In the genomic region with DNA sequence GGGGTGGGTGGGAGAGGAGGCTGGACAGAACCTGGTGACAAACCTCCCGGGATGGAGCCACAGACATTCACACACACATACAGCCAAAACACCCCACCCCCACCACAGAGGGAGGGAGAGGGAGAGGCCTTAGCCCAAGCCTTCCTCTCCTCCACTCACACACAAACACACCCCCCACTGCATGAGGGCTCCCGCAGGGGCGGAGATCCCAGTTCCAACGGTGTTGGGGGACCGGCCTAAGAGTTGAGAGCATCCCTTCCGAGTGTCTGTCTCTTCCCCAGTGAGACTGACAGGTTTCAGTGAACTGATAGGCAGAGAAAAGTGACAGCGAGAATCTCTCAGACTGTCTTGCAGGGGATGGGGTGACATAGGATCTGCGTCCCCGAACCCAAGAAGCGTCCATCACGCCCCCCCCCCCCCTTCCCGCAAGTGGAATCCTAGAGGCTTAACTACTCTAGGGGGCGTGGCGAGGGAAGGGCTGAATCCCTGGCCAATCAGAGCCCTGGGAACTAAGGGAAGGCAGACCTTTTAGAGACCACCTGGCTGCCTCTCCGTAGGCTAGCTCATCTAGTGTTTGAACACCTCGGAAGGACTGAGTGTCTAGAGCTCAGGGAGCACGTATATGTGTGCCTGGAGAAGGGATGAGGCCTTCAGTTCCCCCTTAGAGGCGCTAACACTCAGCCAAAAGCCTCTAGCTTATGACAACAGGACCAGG, we compare ENCODE assay signal across 8 mouse cellular contexts. TPM values are rescaled to one million over a fixed set of nuclear protein-coding genes. Genes with fewer than 3 reads are reported as not detected.
A peak's percentile ranks its signal among the peaks of the same experiment; 100 is the strongest.
DNase-seq lines count a peak whose midpoint lies in the region; ATAC-seq and TF ChIP-seq lines count a peak whose summit lies in the region.

No protein-coding gene starts in this region.

- intact Hi-C loops in gastrocnemius, postnatal 14 days (cut with DNase I; ENCODE audit: low total_unique reads): no loop called here
- intact Hi-C loops in left cerebral cortex, postnatal 25 days (cut with DNase I): no loop called here

- H3K36me3 ChIP-seq in intestine, embryonic 15.5 days: no peaks in the 10 kb centered on the region
- H3K36me3 ChIP-seq in megakaryocyte, embryonic 14.5 days (replicated peaks; ENCODE audit: low read length): no peaks in the 10 kb centered on the region
- H3K36me3 ChIP-seq in small intestine, adult 2 months (ENCODE audit: control insufficient read depth, insufficient read depth, low read length): no peaks in the 10 kb centered on the region

- H3K27ac ChIP-seq in intestine, embryonic 15.5 days: peak overlapping the region; percentile 71
- H3K27ac ChIP-seq in small intestine, adult 2 months (ENCODE audit: insufficient read depth, low read depth, low read length): peak overlapping the region; percentile 51

- H3K9me3 ChIP-seq in intestine, embryonic 15.5 days: no peaks in the 10 kb centered on the region
- H3K9me3 ChIP-seq in megakaryocyte, embryonic 14.5 days: peaks cover 6% of the 10 kb centered on the region

- 2% methylated on average over 18 of the region's 18 CpGs for WGBS in intestine, embryonic 15.5 days
- 1% methylated on average over 18 of the region's 18 CpGs for WGBS in small intestine, adult 2 months

- H3K27me3 ChIP-seq in intestine, embryonic 15.5 days (replicated peaks): peaks cover 44% of the 10 kb centered on the region
- H3K27me3 ChIP-seq in megakaryocyte, embryonic 14.5 days (replicated peaks): peaks cover 44% of the 10 kb centered on the region
- H3K27me3 ChIP-seq in small intestine, adult 2 months (ENCODE audit: control insufficient read depth, insufficient read depth, low read length): peaks cover 8% of the 10 kb centered on the region

- ATAC-seq in common myeloid progenitor, adult 5-6 weeks (replicated peaks; ENCODE audit: low read depth, poor library complexity, severe bottlenecking): peak; percentile 16
- ATAC-seq in intestine, embryonic 15.5 days: peak; percentile 66

- TF ChIP-seq POLR2A in small intestine, adult 2 months (IDR thresholded peaks at IDR 0.05; ENCODE audit: low read depth, low read length): no peak

- peak overlapping the region; percentile 73 for H3K4me3 ChIP-seq in intestine, embryonic 15.5 days (replicated peaks)
- H3K4me3 ChIP-seq in megakaryocyte, embryonic 14.5 days (replicated peaks): peak overlapping the region; percentile 91
- H3K4me3 ChIP-seq in small intestine, adult 2 months (ENCODE audit: low read depth, low read length): peak overlapping the region; percentile 76

- peak; percentile 58 for DNase-seq in urinary bladder, postnatal 25 days (ENCODE audit: low spot score)
- no peak for DNase-seq in urinary bladder, adult 2 months (ENCODE audit: low spot score)
- DNase-seq in gastrocnemius, postnatal 14 days: peak; percentile 81
- peak; percentile 69 to 87 for DNase-seq in left cerebral cortex, postnatal 25 days (ENCODE audit: low spot score in 2 of 2)

- peak overlapping the region; percentile 96 for H3K4me2 ChIP-seq in intestine, embryonic 15.5 days (replicated peaks)

- no peak for TF ChIP-seq CTCF in small intestine, adult 2 months (IDR thresholded peaks at IDR 0.05; ENCODE audit: extremely low read depth, insufficient read length, insufficient replicate concordance, low read depth, low read length)

- H3K9ac ChIP-seq in intestine, embryonic 15.5 days: peak overlapping the region; percentile 51

- peaks cover 30% of the 10 kb centered on the region for H3K4me1 ChIP-seq in intestine, embryonic 15.5 days (replicated peaks)
- peaks cover 70% of the 10 kb centered on the region for H3K4me1 ChIP-seq in megakaryocyte, embryonic 14.5 days
- peaks cover 1% of the 10 kb centered on the region; the same call in 1 of the 2 replicates for H3K4me1 ChIP-seq in small intestine, adult 2 months (ENCODE audit: control insufficient read depth, insufficient read depth, insufficient read length, low read length)

RNA-seq across cellular contexts. Expression of gene Fosb, which starts 2.0 kb away (rescaled TPM):
- polyA plus RNA-seq in urinary bladder, adult 2 months (2012; rRNA removed): 1.5 and 2.6 TPM in 2 replicates
- 61.8 and 98.3 TPM in 2 replicates for total RNA-seq in common myeloid progenitor, adult 5-6 weeks (2017)
- total RNA-seq in gastrocnemius, postnatal 14 days (2021): under 1 TPM; 0.69 to 0.90 TPM
- polyA plus RNA-seq in intestine, embryonic 15.5 days (2015; fragmentation: Nextera tagmentation; extraction: Ambion mirVana): 0.09 and 0.14 TPM in 2 replicates
- 10 to 100 TPM; 21.0 to 26.0 TPM for total RNA-seq in left cerebral cortex, postnatal 25 days (2021)
- polyA plus RNA-seq in megakaryocyte, embryonic 14.5 days (2012; ENCODE audit: insufficient read depth, low replicate concordance): 12.9 and 33.1 TPM in 2 replicates
- polyA plus RNA-seq in small intestine, adult 2 months (2012; rRNA removed): 1.7 and 16.7 TPM in 2 replicates

RNA-seq across cellular contexts. Expression of gene Rtn2, which starts 25.5 kb away (rescaled TPM):
- 36.2 and 45.7 TPM in 2 replicates for polyA plus RNA-seq in urinary bladder, adult 2 months (2012; rRNA removed)
- 0.14 TPM in 1 of 2 replicates, not detected in the other for total RNA-seq in common myeloid progenitor, adult 5-6 weeks (2017)
- 100 to 1,000 TPM; 800 to 833 TPM for total RNA-seq in gastrocnemius, postnatal 14 days (2021)
- 11.3 and 12.5 TPM in 2 replicates for polyA plus RNA-seq in intestine, embryonic 15.5 days (2015; fragmentation: Nextera tagmentation; extraction: Ambion mirVana)
- 100 to 1,000 TPM; 112 TPM for total RNA-seq in left cerebral cortex, postnatal 25 days (2021)
- polyA plus RNA-seq in megakaryocyte, embryonic 14.5 days (2012; ENCODE audit: insufficient read depth, low replicate concordance): 6.1 and 8.4 TPM in 2 replicates
- polyA plus RNA-seq in small intestine, adult 2 months (2012; rRNA removed): 6.7 and 11.7 TPM in 2 replicates

RNA-seq across cellular contexts. Expression of gene Ppm1n, which starts 28.0 kb away (rescaled TPM):
- polyA plus RNA-seq in urinary bladder, adult 2 months (2012; rRNA removed): 0.04 and 0.29 TPM in 2 replicates
- not detected in 2 replicates for total RNA-seq in common myeloid progenitor, adult 5-6 weeks (2017)
- not detected for total RNA-seq in gastrocnemius, postnatal 14 days (2021)
- polyA plus RNA-seq in intestine, embryonic 15.5 days (2015; fragmentation: Nextera tagmentation; extraction: Ambion mirVana): 0.14 and 0.34 TPM in 2 replicates
- under 1 TPM in 1 of 2 experiments, not detected in 1; 0.55 TPM for total RNA-seq in left cerebral cortex, postnatal 25 days (2021)
- not detected in 2 replicates for polyA plus RNA-seq in megakaryocyte, embryonic 14.5 days (2012; ENCODE audit: insufficient read depth, low replicate concordance)
- polyA plus RNA-seq in small intestine, adult 2 months (2012; rRNA removed): 1.8 and 11.8 TPM in 2 replicates

RNA-seq across cellular contexts. Expression of gene Vasp, which starts 36.3 kb away (rescaled TPM):
- 133 and 146 TPM in 2 replicates for polyA plus RNA-seq in urinary bladder, adult 2 months (2012; rRNA removed)
- total RNA-seq in common myeloid progenitor, adult 5-6 weeks (2017): 47.6 and 61.7 TPM in 2 replicates
- total RNA-seq in gastrocnemius, postnatal 14 days (2021): 10 to 100 TPM; 31.0 to 35.1 TPM
- polyA plus RNA-seq in intestine, embryonic 15.5 days (2015; fragmentation: Nextera tagmentation; extraction: Ambion mirVana): 109 and 114 TPM in 2 replicates
- 10 to 100 TPM; 13.1 to 14.3 TPM for total RNA-seq in left cerebral cortex, postnatal 25 days (2021)
- 828 and 2,423 TPM in 2 replicates for polyA plus RNA-seq in megakaryocyte, embryonic 14.5 days (2012; ENCODE audit: insufficient read depth, low replicate concordance)
- polyA plus RNA-seq in small intestine, adult 2 months (2012; rRNA removed): 183 and 517 TPM in 2 replicates

RNA-seq across cellular contexts. Expression of gene Ercc1, which starts 36.7 kb away (rescaled TPM):
- 42.3 and 47.5 TPM in 2 replicates for polyA plus RNA-seq in urinary bladder, adult 2 months (2012; rRNA removed)
- 17.1 and 18.9 TPM in 2 replicates for total RNA-seq in common myeloid progenitor, adult 5-6 weeks (2017)
- 10 to 100 TPM; 26.7 to 28.7 TPM for total RNA-seq in gastrocnemius, postnatal 14 days (2021)
- 51.6 and 52.0 TPM in 2 replicates for polyA plus RNA-seq in intestine, embryonic 15.5 days (2015; fragmentation: Nextera tagmentation; extraction: Ambion mirVana)
- 10 to 100 TPM; 34.1 to 40.5 TPM for total RNA-seq in left cerebral cortex, postnatal 25 days (2021)
- polyA plus RNA-seq in megakaryocyte, embryonic 14.5 days (2012; ENCODE audit: insufficient read depth, low replicate concordance): 36.5 and 52.2 TPM in 2 replicates
- polyA plus RNA-seq in small intestine, adult 2 months (2012; rRNA removed): 9.3 and 17.5 TPM in 2 replicates
